Mouse (Mus musculus) ovary, postnatal 36 days (tissue): Measurements from ENCODE around the gene 1700014D04Rik.
"Not testable (repeated sequence)": the region's sequence is repeated elsewhere in the genome, so short reads cannot be mapped to it uniquely, and the experiment has no call there.

ENCODE experiments used
- DNase-seq: peaks from one replicate; pipeline ENCODE4 v3.0.0; 2022; ENCODE audit warnings: low spot score, mixed read lengths

1700014D04Rik gene

DNA sequence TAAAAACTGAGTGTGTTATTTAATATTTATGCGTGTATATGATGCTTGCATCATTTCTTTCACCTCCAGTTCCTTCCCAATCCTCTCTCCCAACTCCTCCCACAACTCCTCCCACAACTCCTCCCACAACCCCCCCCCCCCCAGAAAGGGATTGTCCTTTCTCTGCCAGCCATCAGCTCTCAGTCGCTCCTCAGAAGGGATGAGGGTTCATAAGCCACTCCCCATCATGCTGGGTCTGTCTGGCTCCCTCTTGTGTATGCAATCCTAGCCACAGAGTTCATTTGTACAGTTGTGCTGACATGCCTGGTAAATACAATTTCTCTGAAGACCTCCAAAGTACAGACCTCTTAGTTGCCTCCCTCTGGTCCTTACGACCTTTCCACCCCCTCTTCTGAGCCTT lies 11.4 kb downstream of the 1700014D04Rik start:
- DNase-seq, result no peak

- not testable (repeated sequence) for DNase-seq
Observed at GRCm38 (mm10) chr13:59734347-59734746, 12.2 kb downstream of the 1700014D04Rik start.

DNA sequence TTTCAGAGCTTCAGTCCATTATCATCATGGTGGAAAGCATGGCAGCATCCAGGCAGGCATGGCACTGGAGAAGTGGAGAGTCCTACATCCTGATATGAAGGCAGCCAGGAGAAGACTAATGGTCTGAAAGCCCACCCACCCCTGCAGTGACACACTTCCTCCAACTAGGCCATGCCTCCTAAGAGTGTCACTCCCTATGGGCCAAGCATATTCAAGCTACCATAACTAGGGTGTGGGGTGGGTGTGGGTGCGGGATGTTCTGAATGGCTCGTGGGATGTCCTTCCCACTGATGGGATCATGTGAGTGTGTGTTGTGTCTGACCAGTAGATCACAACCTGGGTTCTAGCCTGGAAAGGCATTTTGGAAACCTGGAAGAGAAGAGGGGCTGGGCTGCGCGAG lies 12.6 kb downstream of the 1700014D04Rik start:
- DNase-seq, result no peak

- DNase-seq, result no peak
Observed at GRCm38 (mm10) chr13:59731652-59732051, 14.9 kb downstream of the 1700014D04Rik start, which contains the start of gene Spata31d1d. Spata31d1d (minus strand) TSS chr13:59731752.

DNA sequence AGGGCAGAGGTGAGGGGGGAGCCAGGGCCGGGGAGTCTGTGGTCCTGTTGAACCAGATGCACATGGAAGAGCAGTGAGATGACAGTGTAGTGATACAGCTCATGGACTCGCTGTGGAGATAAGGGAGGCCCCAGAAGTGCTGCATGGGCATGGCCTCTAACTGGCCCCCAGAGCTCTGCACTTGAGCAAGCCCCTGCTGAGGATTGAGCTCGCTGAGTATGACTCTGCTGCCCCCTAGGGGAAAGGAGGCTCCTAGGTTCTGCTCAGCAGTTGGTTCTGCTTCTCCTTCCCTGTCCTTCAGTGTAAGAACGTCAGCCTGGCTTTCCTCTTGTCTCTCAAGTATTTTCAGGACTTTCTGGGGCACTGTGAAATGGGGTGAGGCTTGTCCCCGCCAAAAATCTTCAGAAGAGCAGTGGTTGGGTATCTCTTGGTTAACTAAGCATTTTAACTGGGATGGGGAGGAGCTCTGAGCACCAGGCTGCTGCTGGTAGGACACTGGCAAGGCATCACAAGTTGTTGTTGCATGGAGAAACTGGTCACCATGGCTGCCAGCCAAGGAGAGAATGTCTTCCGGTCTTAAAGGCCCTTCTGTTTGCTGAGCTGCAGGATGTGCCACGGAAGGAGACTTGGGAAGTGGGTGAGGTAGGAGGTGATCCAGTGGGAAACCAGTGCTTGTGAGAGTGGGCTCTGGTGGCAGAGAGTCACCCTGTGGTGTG lies 18.0 kb downstream of the 1700014D04Rik start:
- peak; percentile 71 for DNase-seq

DNA sequence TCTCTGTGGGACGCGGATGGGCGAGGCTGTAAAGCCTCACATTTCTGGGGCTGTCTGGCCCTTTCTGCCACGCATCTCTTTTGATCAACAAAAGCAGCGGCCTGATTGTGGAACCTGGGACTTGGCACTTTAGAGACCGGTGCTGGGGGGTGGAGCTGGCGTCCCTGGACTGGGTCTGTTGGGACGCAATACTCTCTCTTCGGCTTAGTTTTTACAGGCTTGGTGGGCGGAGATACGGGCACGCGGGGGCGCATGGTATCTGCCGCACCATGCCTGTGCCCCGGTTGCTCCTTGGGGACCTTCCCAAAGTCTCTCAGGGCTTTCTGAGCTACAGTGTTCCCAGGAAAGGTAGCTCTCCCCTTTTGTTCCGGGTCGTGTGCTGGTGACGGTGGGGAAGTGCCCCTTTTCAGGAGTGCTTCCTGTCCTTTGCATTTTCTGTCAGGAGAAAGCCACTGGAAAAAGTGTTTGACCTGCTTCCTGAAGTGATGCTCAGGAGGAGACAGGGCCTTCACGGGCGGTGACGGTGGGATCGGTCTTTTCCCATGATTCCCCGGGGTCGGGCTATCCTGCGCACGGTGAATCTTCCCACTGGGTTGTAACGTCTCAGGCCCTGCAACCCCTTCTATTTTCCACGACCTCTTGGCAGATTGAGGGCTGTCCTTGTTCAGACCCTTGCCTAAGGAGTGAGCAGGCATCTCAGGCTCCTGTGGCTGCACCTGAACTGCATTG lies 20.2 kb downstream of the 1700014D04Rik start:
- DNase-seq, result no peak

DNA sequence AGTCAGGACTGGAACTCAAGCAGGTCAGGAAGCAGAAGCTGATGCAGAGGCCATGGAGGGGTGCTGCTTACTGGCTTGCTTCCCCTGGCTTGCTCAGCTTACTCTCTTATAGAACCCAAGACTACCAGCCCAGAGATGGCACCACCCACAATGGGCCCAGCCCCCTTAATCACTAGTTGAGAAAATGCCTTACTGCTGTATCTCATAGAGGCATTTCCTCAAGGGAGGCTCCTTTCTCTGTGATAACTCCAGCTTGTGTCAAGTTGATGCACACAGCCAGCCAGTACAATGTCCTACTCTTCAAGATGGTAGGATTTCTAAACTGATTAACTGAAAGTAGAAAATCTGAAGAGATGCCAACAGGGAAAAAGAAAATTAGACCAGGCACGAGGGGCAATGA lies 24.5 kb downstream of the 1700014D04Rik start:
- not testable (repeated sequence) for DNase-seq

- DNase-seq, result no peak
Observed at GRCm38 (mm10) chr13:59719475-59719874, 27.1 kb downstream of the 1700014D04Rik start.

DNA sequence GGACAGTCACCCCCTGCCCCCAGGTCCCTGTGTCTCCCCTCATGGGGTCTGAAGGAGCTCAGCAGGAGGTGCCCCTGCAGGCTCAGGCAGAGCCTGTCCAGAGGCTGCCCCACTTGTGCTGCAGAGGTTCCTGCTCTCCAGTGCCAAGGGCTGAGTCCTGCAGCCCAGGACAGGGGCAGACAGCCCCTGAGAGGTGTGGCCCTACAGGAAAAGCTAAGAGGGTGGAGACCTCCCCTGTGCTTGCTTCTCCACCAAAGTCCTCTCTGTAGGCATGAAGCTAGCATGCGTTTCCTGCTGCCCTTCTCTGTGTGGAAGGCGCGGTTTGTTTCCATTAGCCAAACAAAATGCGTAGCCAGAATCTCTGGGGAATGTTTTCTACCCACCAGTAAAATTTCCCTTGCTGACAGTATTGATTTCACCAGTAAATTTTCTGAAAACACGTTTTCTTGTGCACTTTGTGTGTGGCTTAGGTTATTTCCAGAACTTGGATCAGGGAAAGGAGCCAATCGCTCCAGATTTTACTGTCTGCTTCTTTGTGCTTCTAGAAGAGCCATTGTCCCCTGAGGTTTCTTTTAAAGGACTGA lies 27.6 kb downstream of the 1700014D04Rik start:
- not testable (repeated sequence) for DNase-seq

- no peak for DNase-seq
Observed at GRCm38 (mm10) chr13:59713710-59714109, 32.8 kb downstream of the 1700014D04Rik start.

DNA sequence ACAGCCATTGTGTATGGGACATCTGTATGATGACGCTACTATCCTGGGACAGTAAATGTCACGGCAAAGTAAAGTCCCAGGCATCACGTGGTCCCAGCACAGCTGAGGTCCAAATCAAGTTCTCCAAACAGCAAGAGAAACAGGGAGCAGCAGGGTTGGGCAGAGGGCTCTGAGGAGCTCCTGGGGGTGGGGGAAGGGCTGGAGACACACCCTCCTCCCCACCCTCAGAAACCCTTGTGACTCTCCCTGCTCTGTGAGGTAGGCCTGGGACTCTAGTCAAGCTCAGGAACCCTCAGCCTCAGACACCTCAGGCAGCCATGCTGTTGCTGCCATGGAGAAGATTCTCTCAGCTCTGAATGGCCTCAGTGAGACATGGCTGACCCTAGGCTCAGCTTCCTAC lies 34.6 kb downstream of the 1700014D04Rik start, which contains the start of gene Spata31d1b:
Gene Spata31d1b, plus strand, starts transcription at position 301 of the 400 bp plus-strand sequence.
- not testable (repeated sequence) for DNase-seq

GRCm38 (mm10) chr13:59710230-59710629 lies 36.3 kb downstream of the 1700014D04Rik start, which contains the start of gene Spata31d1a:
Spata31d1a (minus strand) TSS chr13:59710330.
- no peak for DNase-seq

- DNase-seq, result no peak
Observed at GRCm38 (mm10) chr13:59704562-59704961, 42.0 kb downstream of the 1700014D04Rik start.

DNA sequence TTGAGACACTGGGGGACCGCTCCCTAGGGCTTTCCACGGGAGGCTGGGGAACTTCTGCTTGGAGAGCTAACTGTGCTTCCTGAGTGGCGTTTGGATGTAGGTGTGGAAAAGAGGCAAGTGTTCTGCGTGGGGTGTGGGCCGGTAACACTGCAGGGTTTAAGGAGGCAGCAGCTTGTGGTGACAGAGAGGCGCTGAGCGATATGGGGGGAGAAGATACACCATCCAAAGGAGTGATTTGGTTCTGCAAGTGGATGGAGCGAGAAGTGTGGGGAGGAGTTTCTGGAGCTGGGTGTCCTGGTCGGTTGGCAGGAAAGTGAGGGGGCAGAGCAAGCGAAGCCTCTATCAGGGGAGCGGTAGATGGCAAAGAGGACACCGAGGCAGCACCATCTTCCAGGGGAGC lies 43.0 kb downstream of the 1700014D04Rik start:
- no peak for DNase-seq

DNA sequence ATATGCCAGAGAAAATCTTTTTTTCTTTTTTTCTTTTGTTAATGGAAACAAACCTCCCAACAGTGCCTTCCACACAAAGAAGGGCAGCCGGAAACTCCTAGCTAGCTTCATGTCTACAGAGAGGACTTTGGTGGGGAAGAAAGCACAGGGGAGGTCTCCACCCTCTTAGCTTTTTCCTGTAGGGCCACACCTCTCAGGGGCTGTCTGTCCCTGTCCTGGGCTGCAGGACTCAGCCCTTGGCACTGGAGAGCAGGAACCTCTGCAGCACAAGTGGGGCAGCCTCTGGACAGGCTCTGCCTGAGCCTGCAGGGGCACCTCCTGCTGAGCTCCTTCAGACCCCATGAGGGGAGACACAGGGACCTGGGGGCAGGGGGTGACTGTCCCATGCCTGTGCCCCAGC lies 46.4 kb downstream of the 1700014D04Rik start:
- not testable (repeated sequence) for DNase-seq

GRCm38 (mm10) chr13:59699131-59699530 lies 47.4 kb downstream of the 1700014D04Rik start:
- no peak for DNase-seq

- no peak for DNase-seq
Observed at GRCm38 (mm10) chr13:59695781-59696180, 50.8 kb downstream of the 1700014D04Rik start.

- no peak for DNase-seq
Observed at GRCm38 (mm10) chr13:59694008-59694407, 52.5 kb downstream of the 1700014D04Rik start, which contains the start of gene 4921517D22Rik. 4921517D22Rik (minus strand) TSS chr13:59694108.

- DNase-seq, result no peak
Observed at GRCm38 (mm10) chr13:59691478-59691877, 55.1 kb downstream of the 1700014D04Rik start.
